Mouse (Mus musculus) lung, embryonic 14.5 days (tissue): ENCODE results near the gene Gm7534. TPM values are rescaled to one million over a fixed set of nuclear protein-coding genes. Genes with fewer than 3 reads are reported as not detected.

Source experiments
- ATAC-seq: fragments of 200-750 bp; cut with Nextera tagmentation; 2 replicates; pipeline ENCODE4 v1.8.0; 2017; ENCODE audit warnings: mild to moderate bottlenecking, moderate TSS enrichment, moderate library complexity; ENCODE audit not compliant: insufficient read depth
- DNase-seq: peaks from one replicate; pipeline ENCODE4 v3.0.0-alpha.2; 2015
- H3K27ac ChIP-seq: fragments of 300-500 bp; sonication (generic); 2 replicates; pipeline ENCODE4 v1.5.1; 2014; ENCODE audit warnings: low read depth, mild to moderate bottlenecking, moderate library complexity
- H3K27me3 ChIP-seq: fragments of 300-500 bp; sonication (generic); 2 replicates; pipeline ENCODE4 v1.6.1; 2014; ENCODE audit warnings: low read length, control low read depth; ENCODE audit not compliant: insufficient read depth
- H3K36me3 ChIP-seq: fragments of 300-500 bp; sonication (generic); 2 replicates; pipeline ENCODE4 v1.6.1; 2014; ENCODE audit warnings: control low read depth; ENCODE audit not compliant: insufficient read depth
- H3K4me1 ChIP-seq: fragments of 300-500 bp; sonication (generic); 2 replicates; pipeline ENCODE4 v1.6.1; 2014; ENCODE audit warnings: antibody characterized with exemption, control low read depth; ENCODE audit not compliant: insufficient read depth
- H3K4me2 ChIP-seq: fragments of 300-500 bp; sonication (generic); 2 replicates; pipeline ENCODE4 v1.6.1; 2014; ENCODE audit warnings: mild to moderate bottlenecking
- H3K4me3 ChIP-seq: fragments of 300-500 bp; sonication (generic); 2 replicates; pipeline ENCODE4 v1.5.1; 2014; ENCODE audit warnings: low read depth, low read length
- H3K9ac ChIP-seq: fragments of 300-500 bp; sonication (generic); 2 replicates; pipeline ENCODE4 v1.6.1; 2014
- H3K9me3 ChIP-seq: fragments of 300-500 bp; sonication (generic); 2 replicates; pipeline ENCODE4 v1.6.1; 2016; ENCODE audit warnings: low read depth, low read length, control low read depth
- CTCF ChIP-seq: IDR thresholded peaks from 2 replicates; pipeline ENCODE4 v1.5.1; 2016; ENCODE audit warnings: antibody characterized with exemption, low read depth
- WGBS: fragments of 180-500 bp; shearing (Covaris S2); extraction: QIAGEN DNeasy Blood & Tissue Kit; methylation state at CpG from one replicate; pipeline ENCODE4 v1.1.7; 2014; 5-methylcytosine and 5-hydroxymethylcytosine counted together
- polyA plus RNA-seq: library from polyadenylated mRNA; unstranded; fragments of >200 nt; fragmentation: Nextera tagmentation; extraction: Ambion mirVana; gene quantifications from 2 replicates; pipeline ENCODE4 v1.2.1, GENCODE M21; 2014

Gene Gm7534
- polyA plus RNA-seq, 1 experiment from 2014 or later: not detected

DNA sequence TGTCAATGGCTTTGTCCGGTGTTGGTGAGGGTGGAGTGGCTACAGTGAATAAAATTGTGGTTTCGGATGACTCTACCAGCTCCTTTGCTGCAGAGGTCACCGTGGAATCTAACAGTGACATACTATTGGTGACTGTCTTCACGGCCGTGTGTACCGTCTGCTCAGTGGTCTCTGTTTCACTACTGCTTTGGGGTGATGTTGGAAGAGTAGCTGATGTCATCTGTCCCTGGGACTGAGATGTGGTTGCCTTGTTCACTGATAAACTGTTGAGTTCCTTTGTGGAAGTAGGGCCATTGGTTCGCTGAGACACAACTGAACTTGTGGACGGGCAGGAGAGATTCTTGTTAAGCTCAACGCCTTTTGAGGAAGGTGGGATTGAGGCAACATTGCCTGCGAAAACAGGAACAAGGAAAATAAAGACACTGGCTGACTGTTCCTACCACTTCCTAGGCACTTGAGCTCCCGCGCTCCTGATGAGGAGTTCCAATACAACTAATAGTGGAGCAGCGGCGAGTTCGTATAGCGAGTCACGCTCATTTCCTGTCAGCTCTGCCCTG, 614 bp upstream of the Gm7534 start:
- TF ChIP-seq CTCF: no peak
- H3K9me3 ChIP-seq: no peaks in the 10 kb centered on the region
- no peaks in the 10 kb centered on the region for H3K4me1 ChIP-seq
- DNase-seq (no peak), ATAC-seq (no peak)
- H3K27ac ChIP-seq: no peak overlapping the region
- H3K4me2 ChIP-seq: no peak overlapping the region
- H3K27me3 ChIP-seq: no peaks in the 10 kb centered on the region
- H3K9ac ChIP-seq: no peak overlapping the region
- H3K4me3 ChIP-seq: no peak overlapping the region
- no peaks in the 10 kb centered on the region for H3K36me3 ChIP-seq
- WGBS: 83% methylated on average over 17 of the region's 17 CpGs

DNA sequence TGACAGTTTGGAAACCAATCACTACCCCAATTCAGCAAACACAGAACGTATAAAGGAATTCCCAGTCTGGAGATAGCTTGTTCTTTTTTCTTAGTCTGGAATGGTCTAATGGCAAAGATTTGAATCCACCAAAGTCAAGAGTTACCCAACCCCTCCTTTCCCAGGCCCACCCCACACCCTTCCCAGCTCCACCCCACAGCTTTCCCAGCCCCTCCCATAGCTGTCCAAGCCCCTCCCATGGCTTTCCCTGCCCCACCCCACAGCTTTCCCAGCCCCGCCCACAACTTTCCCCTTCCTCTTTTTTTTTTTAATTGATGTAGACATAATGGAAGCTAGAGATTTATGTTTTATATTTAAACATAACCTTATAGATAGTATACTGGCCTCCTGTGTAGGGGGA, 3.4 kb downstream of the Gm7534 start:
- Histone ChIP-seq H3K36me3 (no peaks in the 10 kb centered on the region), H3K27me3 (no peaks in the 10 kb centered on the region), H3K27ac (no peak overlapping the region), H3K4me1 (no peaks in the 10 kb centered on the region), H3K9ac (no peak overlapping the region), H3K4me2 (no peak overlapping the region), H3K4me3 (no peak overlapping the region), H3K9me3 (no peaks in the 10 kb centered on the region)
- ATAC-seq (no peak), DNase-seq (no peak)
- 65% methylated on average over 2 of the region's 2 CpGs for WGBS
- no peak for TF ChIP-seq CTCF

DNA sequence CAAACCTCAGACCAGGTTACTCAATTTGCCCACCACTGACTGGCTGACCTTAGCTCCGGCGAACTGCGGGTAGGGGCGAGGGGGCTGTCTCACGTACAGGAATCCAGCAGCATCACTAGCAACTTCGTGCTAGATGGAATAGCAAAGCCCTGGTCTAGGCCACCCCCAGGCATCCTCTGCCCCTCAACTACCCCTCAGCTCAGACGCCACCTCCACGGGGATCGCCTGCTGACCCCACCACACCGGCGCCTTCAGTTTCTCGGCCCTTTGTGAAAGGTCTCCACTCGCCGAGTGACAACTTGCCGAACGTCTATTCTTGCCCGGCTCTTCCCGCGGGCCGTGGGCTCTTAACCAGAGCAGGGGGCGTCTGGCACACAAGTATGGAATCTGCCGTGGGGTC, 16.5 kb downstream of the Gm7534 start:
- ATAC-seq: no peak; the same call in 1 of the 2 replicates
- no peak for TF ChIP-seq CTCF

DNA sequence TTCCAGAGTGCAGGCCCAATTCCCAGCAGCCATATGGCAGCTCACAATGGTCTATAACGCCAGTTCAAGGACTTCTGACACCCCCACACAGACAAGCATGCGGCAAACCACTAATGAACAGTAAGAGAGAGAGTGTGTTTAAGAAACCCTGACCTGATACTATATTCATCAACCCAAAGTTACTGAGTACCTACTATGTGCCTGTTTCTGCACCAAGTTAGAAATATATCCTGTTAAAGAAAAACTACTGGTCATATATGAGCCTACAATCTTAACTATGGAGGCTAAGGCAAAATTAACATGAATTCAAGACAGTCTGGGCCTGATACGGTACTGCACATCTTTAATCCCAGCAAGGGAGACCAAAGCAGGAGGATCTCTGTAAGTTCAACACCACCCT, 17.2 kb downstream of the Gm7534 start:
- 0 out of 2 replicates have a peak, but pooled peaks cover 4% of the 10 kb centered on the region for H3K4me1 ChIP-seq
- H3K27ac ChIP-seq: no peak overlapping the region
- no peak for ATAC-seq

More for the DNA sequence above, 16.5 kb downstream of the Gm7534 start:
- Histone ChIP-seq H3K4me3 (peak overlapping the region; percentile 79), H3K4me1 (0 out of 2 replicates have a peak, but pooled peaks cover 4% of the 10 kb centered on the region), H3K27me3 (no peaks in the 10 kb centered on the region), H3K9ac (peak overlapping the region; percentile 89), H3K36me3 (0 out of 2 replicates have a peak, but pooled peaks cover 5% of the 10 kb centered on the region), H3K27ac (peak overlapping the region; percentile 80; the same call in 1 of the 2 replicates), H3K9me3 (no peaks in the 10 kb centered on the region), H3K4me2 (peak overlapping the region; percentile 94)
- 0% methylated on average over 22 of the region's 22 CpGs for WGBS
- no peak for DNase-seq

DNA sequence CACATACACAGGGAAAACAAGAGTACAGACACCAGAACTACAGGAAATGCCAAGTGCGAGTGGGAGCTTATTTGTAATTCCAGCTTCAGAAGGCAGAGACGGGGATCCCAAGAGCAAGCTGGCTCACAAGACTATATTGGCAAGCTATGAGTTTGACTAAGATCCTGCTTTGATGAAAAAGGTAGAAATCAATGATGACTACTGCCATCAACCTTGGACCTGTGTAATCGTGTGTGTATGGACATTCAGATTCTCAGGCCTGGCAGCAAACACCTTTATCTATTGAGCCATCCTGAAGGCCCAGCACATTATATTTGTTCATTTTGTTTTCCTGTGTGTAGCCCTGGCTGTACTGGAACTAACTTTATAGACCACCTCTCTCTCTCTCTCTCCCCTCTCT, 19.1 kb downstream of the Gm7534 start:
- no peak for TF ChIP-seq CTCF
- DNase-seq: no peak
- no peak overlapping the region for H3K4me2 ChIP-seq
- H3K9me3 ChIP-seq: no peaks in the 10 kb centered on the region
- 0 out of 2 replicates have a peak, but pooled peaks cover 4% of the 10 kb centered on the region for H3K4me1 ChIP-seq
- H3K36me3 ChIP-seq: 0 out of 2 replicates have a peak, but pooled peaks cover 5% of the 10 kb centered on the region
- H3K27me3 ChIP-seq: no peaks in the 10 kb centered on the region
- no peak for ATAC-seq
- no peak overlapping the region for H3K27ac ChIP-seq
- WGBS: 78% methylated on average over 3 of the region's 3 CpGs
- H3K4me3 ChIP-seq: no peak overlapping the region
- no peak overlapping the region for H3K9ac ChIP-seq

More for the DNA sequence above, 17.2 kb downstream of the Gm7534 start:
- WGBS: 71% methylated on average over 3 of the region's 3 CpGs
- Histone ChIP-seq H3K27me3 (no peaks in the 10 kb centered on the region), H3K36me3 (0 out of 2 replicates have a peak, but pooled peaks cover 5% of the 10 kb centered on the region), H3K4me2 (peak overlapping the region; percentile 94), H3K9ac (peak overlapping the region; percentile 89), H3K4me3 (peak overlapping the region; percentile 79; the same call in 1 of the 2 replicates), H3K9me3 (no peaks in the 10 kb centered on the region)
- DNase-seq: no peak
- TF ChIP-seq CTCF: no peak

DNA sequence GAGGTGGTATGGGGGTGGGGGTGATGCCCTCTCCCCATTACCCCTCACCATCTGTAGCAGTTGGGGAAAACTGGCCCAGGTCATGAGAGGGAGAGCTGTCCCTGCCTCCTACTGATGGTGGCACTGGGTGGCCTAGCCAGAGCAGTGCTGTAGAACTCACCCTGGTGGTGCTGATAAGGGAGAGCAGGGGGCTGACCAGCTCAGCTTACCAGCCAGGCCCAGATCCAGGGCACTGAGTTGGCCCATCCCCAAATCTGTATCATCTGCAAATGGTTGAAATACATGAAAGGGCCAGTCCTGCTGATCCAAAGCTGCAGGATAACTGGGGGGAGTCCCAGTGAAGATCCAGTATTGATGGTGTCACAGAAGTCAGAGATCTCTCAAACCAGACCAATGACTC, 21.0 kb downstream of the Gm7534 start:
- no peak for ATAC-seq
- Histone ChIP-seq H3K36me3 (0 out of 2 replicates have a peak, but pooled peaks cover 5% of the 10 kb centered on the region), H3K4me2 (no peak overlapping the region), H3K9me3 (no peaks in the 10 kb centered on the region), H3K4me3 (no peak overlapping the region), H3K4me1 (0 out of 2 replicates have a peak, but pooled peaks cover 4% of the 10 kb centered on the region), H3K27me3 (no peaks in the 10 kb centered on the region), H3K27ac (no peak overlapping the region), H3K9ac (no peak overlapping the region)
- TF ChIP-seq CTCF: no peak
- DNase-seq: no peak

DNA sequence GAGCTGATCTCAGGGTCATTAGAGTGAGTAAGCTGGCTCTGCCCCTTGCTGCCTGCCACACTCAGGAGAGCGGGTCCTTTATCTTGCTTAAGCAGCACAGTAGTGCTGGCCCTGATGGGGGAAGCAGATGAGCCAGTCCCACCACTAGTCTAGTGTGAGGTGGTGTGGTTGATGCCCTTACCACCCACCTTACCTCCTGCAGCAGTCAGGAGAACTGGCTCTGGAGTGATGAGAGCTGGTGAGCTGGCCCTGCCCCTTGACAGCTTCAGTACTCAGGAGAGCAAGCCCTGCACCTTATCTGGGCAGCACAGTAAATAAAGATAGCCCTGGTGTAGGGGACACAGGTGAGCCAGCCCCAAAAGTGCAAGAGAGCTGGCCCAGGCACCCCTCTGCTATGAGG, 21.7 kb downstream of the Gm7534 start:
- 73% methylated on average over 1 of the region's 1 CpGs for WGBS
- no peak for DNase-seq
- Histone ChIP-seq H3K9ac (no peak overlapping the region), H3K4me2 (no peak overlapping the region), H3K4me3 (no peak overlapping the region), H3K9me3 (no peaks in the 10 kb centered on the region), H3K36me3 (0 out of 2 replicates have a peak, but pooled peaks cover 5% of the 10 kb centered on the region), H3K27me3 (no peaks in the 10 kb centered on the region), H3K4me1 (0 out of 2 replicates have a peak, but pooled peaks cover 4% of the 10 kb centered on the region), H3K27ac (no peak overlapping the region)
- ATAC-seq: no peak; the same call in 1 of the 2 replicates
- TF ChIP-seq CTCF: no peak
